Mouse (Mus musculus): Measurements from ENCODE around the gene Pde3a.

The Pde3a gene

GRCm38 (mm10) chr6:141248691-141249584 lies at the start of gene Pde3a:
Gene Pde3a (plus strand): TSS chr6:141249269.
- DNase-seq (ENCODE audit: low read depth, low spot score), result no peak

GRCm38 (mm10) chr6:141200173-141200615 lies 48.9 kb upstream of the Pde3a start:
- no peak for DNase-seq (ENCODE audit: low read depth, low spot score)

GRCm38 (mm10) chr6:141207531-141207930 lies 41.5 kb upstream of the Pde3a start:
- no peak for DNase-seq (ENCODE audit: low read depth, low spot score)

GRCm38 (mm10) chr6:141208283-141208872 lies 40.7 kb upstream of the Pde3a start:
- DNase-seq (ENCODE audit: low read depth, low spot score), result no peak

- DNase-seq (ENCODE audit: low read depth, low spot score), result no peak
Observed at GRCm38 (mm10) chr6:141210021-141210420, 39.0 kb upstream of the Pde3a start.

GRCm38 (mm10) chr6:141221081-141221480 lies 28.0 kb upstream of the Pde3a start:
- DNase-seq (ENCODE audit: low read depth, low spot score), result no peak

- no peak for DNase-seq (ENCODE audit: low read depth, low spot score)
Observed at GRCm38 (mm10) chr6:141226851-141227657, 22.0 kb upstream of the Pde3a start.

- DNase-seq (ENCODE audit: low read depth, low spot score), result no peak
Observed at GRCm38 (mm10) chr6:141227658-141228005, 21.4 kb upstream of the Pde3a start.

- DNase-seq (ENCODE audit: low read depth, low spot score), result no peak
Observed at GRCm38 (mm10) chr6:141232756-141233382, 16.2 kb upstream of the Pde3a start.

GRCm38 (mm10) chr6:141241809-141242208 lies 7.3 kb upstream of the Pde3a start:
- no peak for DNase-seq (ENCODE audit: low read depth, low spot score)

- DNase-seq (ENCODE audit: low read depth, low spot score), result no peak
Observed at GRCm38 (mm10) chr6:141245089-141245488, 4.0 kb upstream of the Pde3a start.

GRCm38 (mm10) chr6:141246391-141246790 lies 2.7 kb upstream of the Pde3a start:
- DNase-seq (ENCODE audit: low read depth, low spot score), result no peak

GRCm38 (mm10) chr6:141248081-141248480 lies 988 bp upstream of the Pde3a start:
- DNase-seq (ENCODE audit: low read depth, low spot score), result no peak

- no peak for DNase-seq (ENCODE audit: low read depth, low spot score)
Observed at GRCm38 (mm10) chr6:141249585-141250295, 671 bp downstream of the Pde3a start.

- no peak for DNase-seq (ENCODE audit: low read depth, low spot score)
Observed at GRCm38 (mm10) chr6:141250296-141250629, 1.2 kb downstream of the Pde3a start.

- no peak for DNase-seq (ENCODE audit: low read depth, low spot score)
Observed at GRCm38 (mm10) chr6:141250984-141251383, 1.9 kb downstream of the Pde3a start.

GRCm38 (mm10) chr6:141252520-141252919 lies 3.5 kb downstream of the Pde3a start:
- DNase-seq (ENCODE audit: low read depth, low spot score), result no peak

GRCm38 (mm10) chr6:141254956-141255355 lies 5.9 kb downstream of the Pde3a start:
- DNase-seq (ENCODE audit: low read depth, low spot score), result no peak

- no peak for DNase-seq (ENCODE audit: low read depth, low spot score)
Observed at GRCm38 (mm10) chr6:141256896-141257295, 7.8 kb downstream of the Pde3a start.

GRCm38 (mm10) chr6:141257434-141258202 lies 8.5 kb downstream of the Pde3a start:
- no peak for DNase-seq (ENCODE audit: low read depth, low spot score)

Data from telencephalon, adult 2 months (tissue).